Mouse (Mus musculus): ENCODE results near the gene Slc22a14. TPM values are rescaled to one million over a fixed set of nuclear protein-coding genes. Genes with fewer than 3 reads are reported as not detected.

Slc22a14 gene
- total and polyA plus RNA-seq, 3 experiments, result not detected

- Histone ChIP-seq H3K4me3 (ENCODE audit: control insufficient read depth in 1 of 2, insufficient read depth in 1 of 2, low read depth in 2 of 2, low read length in 2 of 2) (no peak overlapping the region), H3K79me2 (ENCODE audit: control insufficient read depth, insufficient read depth, low read length, poor library complexity) (no peaks in the 10 kb centered on the region), H3K27ac (ENCODE audit: control insufficient read depth, low read depth, low read length) (no peak overlapping the region), H3K27me3 (ENCODE audit: control insufficient read depth in 1 of 2, insufficient read depth in 2 of 2, low read length in 2 of 2) (peaks cover 5 to 8% of the 10 kb centered on the region in 2 experiments; a peak in 3 of 4 replicates), H3K36me3 (ENCODE audit: control insufficient read depth in 1 of 2, insufficient read depth in 2 of 2, low read length in 2 of 2) (no peaks in the 10 kb centered on the region), H3K9ac (ENCODE audit: control insufficient read depth, low read depth, low read length, poor library complexity, severe bottlenecking) (no peak overlapping the region), H3K4me1 (ENCODE audit: control insufficient read depth in 1 of 2, insufficient read depth in 2 of 2, low read length in 2 of 2) (no peaks in the 10 kb centered on the region), H3K9me3 (replicated peaks; ENCODE audit: insufficient read depth, low read length) (no peaks in the 10 kb centered on the region)
- no peak for DNase-seq (ENCODE audit: low read depth, low spot score)
- TF ChIP-seq USF2 (IDR thresholded peaks at IDR 0.05; ENCODE audit: borderline replicate concordance in 1 of 2, insufficient read depth in 1 of 2, low read depth in 1 of 2, low read length in 2 of 2), result no peak
- TF ChIP-seq TCF12 (IDR thresholded peaks at IDR 0.05; ENCODE audit: low read depth, low read length), result no peak
- TF ChIP-seq ZMIZ1 (IDR thresholded peaks at IDR 0.05; ENCODE audit: low read depth, low read length), result no peak
- no peak for TF ChIP-seq ZC3H11A (IDR thresholded peaks at IDR 0.05; ENCODE audit: low read depth, low read length)
- TF ChIP-seq ETS1 (IDR thresholded peaks at IDR 0.05; ENCODE audit: low read depth, low read length), result no peak
- no peak for TF ChIP-seq NELFE (IDR thresholded peaks at IDR 0.05; ENCODE audit: low read depth, low read length)
- no peak for TF ChIP-seq POLR2AphosphoS2 (IDR thresholded peaks at IDR 0.05; ENCODE audit: low read length)
- no peak for TF ChIP-seq HCFC1 (IDR thresholded peaks at IDR 0.05; ENCODE audit: low read depth, low read length)
- no peak for TF ChIP-seq GABPA (IDR thresholded peaks at IDR 0.05; ENCODE audit: low read depth, low read length)
- TF ChIP-seq POLR2A (IDR thresholded peaks at IDR 0.05; ENCODE audit: control insufficient read depth in 1 of 2, insufficient read depth in 1 of 2, low read depth in 1 of 2, low read length in 2 of 2, poor library complexity in 1 of 2), result no peak
- no peak for TF ChIP-seq MAZ (IDR thresholded peaks at IDR 0.05; ENCODE audit: low read depth, low read length)
- TF ChIP-seq MEF2A (IDR thresholded peaks at IDR 0.05; ENCODE audit: extremely low read depth, insufficient replicate concordance, low read depth, low read length, poor library complexity, severe bottlenecking), result no peak
- no peak for TF ChIP-seq EP300 (IDR thresholded peaks at IDR 0.05; ENCODE audit: low read depth in 1 of 2, low read length in 2 of 2)
- no peak for TF ChIP-seq MYC (IDR thresholded peaks at IDR 0.05; ENCODE audit: low read depth, low read length)
- TF ChIP-seq MXI1 (IDR thresholded peaks at IDR 0.05; ENCODE audit: low read depth, low read length), result no peak
- TF ChIP-seq GATA1 (IDR thresholded peaks at IDR 0.05; ENCODE audit: low read depth, low read length), result no peak
- no peak for TF ChIP-seq ELF1 (IDR thresholded peaks at IDR 0.05; ENCODE audit: low read depth, low read length)
- TF ChIP-seq MAFK (IDR thresholded peaks at IDR 0.05; ENCODE audit: borderline replicate concordance, low read depth, low read length), result no peak; the same call in 1 of the 2 replicates
- TF ChIP-seq CHD2 (IDR thresholded peaks at IDR 0.05; ENCODE audit: low read length), result no peak
Measured at GRCm38 (mm10) chr9:119167608-119168007, 197.7 kb downstream of the Slc22a14 start.

- Histone ChIP-seq H3K4me3 (ENCODE audit: control insufficient read depth in 1 of 2, insufficient read depth in 1 of 2, low read depth in 2 of 2, low read length in 2 of 2) (no peak overlapping the region), H3K27me3 (ENCODE audit: control insufficient read depth in 1 of 2, insufficient read depth in 2 of 2, low read length in 2 of 2) (peaks cover 0 to 8% of the 10 kb centered on the region in 2 experiments; a peak in 3 of 4 replicates), H3K4me1 (ENCODE audit: control insufficient read depth in 1 of 2, insufficient read depth in 2 of 2, low read length in 2 of 2) (no peaks in the 10 kb centered on the region), H3K9me3 (replicated peaks; ENCODE audit: insufficient read depth, low read length) (no peaks in the 10 kb centered on the region), H3K79me2 (ENCODE audit: control insufficient read depth, insufficient read depth, low read length, poor library complexity) (no peaks in the 10 kb centered on the region), H3K9ac (ENCODE audit: control insufficient read depth, low read depth, low read length, poor library complexity, severe bottlenecking) (no peak overlapping the region), H3K36me3 (ENCODE audit: control insufficient read depth in 1 of 2, insufficient read depth in 2 of 2, low read length in 2 of 2) (no peaks in the 10 kb centered on the region), H3K27ac (ENCODE audit: control insufficient read depth, low read depth, low read length) (no peak overlapping the region)
- DNase-seq (ENCODE audit: low read depth, low spot score), result no peak
- TF ChIP-seq CTCF (IDR thresholded peaks at IDR 0.05 in 2 of 3, conservative IDR thresholded peaks at IDR 0.05 in 1 of 3; ENCODE audit: control insufficient read depth in 1 of 3, insufficient read depth in 1 of 3, low read depth in 2 of 3, low read length in 3 of 3, poor library complexity in 1 of 3, severe bottlenecking in 1 of 3) (no peak), BHLHE40 (IDR thresholded peaks at IDR 0.05; ENCODE audit: borderline replicate concordance, low read depth, low read length) (no peak), NELFE (IDR thresholded peaks at IDR 0.05; ENCODE audit: low read depth, low read length) (no peak), USF1 (IDR thresholded peaks at IDR 0.05; ENCODE audit: low read depth, low read length) (no peak), TBP (IDR thresholded peaks at IDR 0.05; ENCODE audit: low read depth, low read length) (no peak), GATA1 (IDR thresholded peaks at IDR 0.05; ENCODE audit: low read depth, low read length) (no peak)
Measured at GRCm38 (mm10) chr9:119165548-119165947, 199.8 kb downstream of the Slc22a14 start.
